Comparison of ENCODE assay signal across 22 mouse cellular contexts in the genomic region with DNA sequence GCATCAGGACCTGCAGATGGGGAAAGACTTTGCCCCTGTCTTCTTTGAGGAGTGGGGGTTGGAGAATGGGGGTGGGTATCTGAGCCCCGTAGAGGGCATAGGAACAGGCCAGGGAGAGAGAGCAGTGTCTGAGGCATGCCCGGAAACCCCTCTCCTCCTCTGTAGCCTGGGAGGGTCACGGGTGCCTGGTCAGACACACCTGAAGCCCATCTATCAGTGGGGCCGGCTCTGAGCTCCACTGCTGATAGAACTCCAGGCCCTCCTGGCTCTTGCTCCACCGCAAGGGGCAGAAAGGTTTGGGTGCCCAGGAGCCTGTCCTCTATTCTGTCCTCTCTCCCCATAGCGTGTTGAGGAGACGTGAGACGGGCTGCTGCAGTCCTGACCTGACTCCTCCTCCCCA. TPM values are rescaled to one million over a fixed set of nuclear protein-coding genes. Genes with fewer than 3 reads are reported as not detected.
"Had no signal": no experiment of that assay in that cellular context is flagged by ENCODE, and none has a peak within 500 bp of the region (broad histone marks: within the 10 kb centered on the region; RNA-seq: fewer than 3 reads in every experiment).

No protein-coding gene starts in this region.

- H3K4me3 ChIP-seq: kidney, embryonic 15.5 days; layer of hippocampus, adult 2 months; limb, embryonic 10.5 days; limb, embryonic 13.5 days; liver, embryonic 12.5 days; liver, embryonic 15.5 days; lung, embryonic 15.5 days had no signal

- H3K9me3 ChIP-seq: kidney, embryonic 15.5 days; limb, embryonic 10.5 days; liver, embryonic 15.5 days; lung, embryonic 15.5 days had no signal

- H3K27me3 ChIP-seq: kidney, embryonic 15.5 days; limb, embryonic 13.5 days; liver, embryonic 12.5 days; liver, embryonic 15.5 days; lung, embryonic 15.5 days had no signal

- H3K9ac ChIP-seq: kidney, embryonic 15.5 days; limb, embryonic 13.5 days; liver, embryonic 12.5 days; liver, embryonic 15.5 days; lung, embryonic 15.5 days had no signal

- DNase-seq: kidney, postnatal 14 days; layer of hippocampus, adult 9-11 months; liver; lung, adult 18-20 months; lung, postnatal 10 days; lung, postnatal 4 days; midbrain, embryonic 14.5 days; thymus, adult 18-20 months; thymus, postnatal 4 days had no signal

- H3K27ac ChIP-seq: layer of hippocampus, adult 2 months; limb, embryonic 10.5 days; limb, embryonic 13.5 days; liver, embryonic 12.5 days; liver, embryonic 15.5 days; lung, embryonic 15.5 days had no signal

- H3K4me2 ChIP-seq: kidney, embryonic 15.5 days; limb, embryonic 13.5 days; liver, embryonic 12.5 days; liver, embryonic 15.5 days; lung, embryonic 15.5 days; midbrain, embryonic 11.5 days had no signal

- ATAC-seq: liver, embryonic 12.5 days had no signal

RNA-seq across cellular contexts. Expression of a gene that starts 39.3 kb away (rescaled TPM):
- total RNA-seq: layer of hippocampus, adult 2 months; layer of hippocampus, postnatal 25 days; left cerebral cortex, adult 18-20 months; left cerebral cortex, postnatal 25 days; megakaryocyte progenitor cell, adult 5-6 weeks; megakaryocyte-erythroid progenitor cell, adult 5-6 weeks had no signal
